25 mouse cellular contexts compared by ENCODE assay signal in genomic region chr4:141821178-141821577, GRCm38 (mm10). TPM values are rescaled to one million over a fixed set of nuclear protein-coding genes. Genes with fewer than 3 reads are reported as not detected.
A peak's percentile ranks its signal among the peaks of the same experiment; 100 is the strongest.
DNase-seq lines count a peak whose midpoint lies in the region; ATAC-seq and TF ChIP-seq lines count a peak whose summit lies in the region.
"Had no signal": no experiment of that assay in that cellular context is flagged by ENCODE, and none has a peak within 500 bp of the region (broad histone marks: within the 10 kb centered on the region; RNA-seq: fewer than 3 reads in every experiment).

No protein-coding gene starts in this region.

- no peaks in the 10 kb centered on the region for H3K36me3 ChIP-seq in heart, postnatal 0 days (replicated peaks; ENCODE audit: control insufficient read depth, insufficient read depth, low read length)
- H3K36me3 ChIP-seq in testis, adult 2 months (ENCODE audit: control insufficient read depth, insufficient read depth, low read length): no peaks in the 10 kb centered on the region
- peaks cover 1% of the 10 kb centered on the region; the same call in 1 of the 2 replicates for H3K36me3 ChIP-seq in forebrain, embryonic 13.5 days (ENCODE audit: poor library complexity, severe bottlenecking)
- H3K36me3 ChIP-seq: forebrain, embryonic 12.5 days; heart, embryonic 15.5 days; hindbrain, embryonic 13.5 days had no signal

- TF ChIP-seq EP300 in heart, postnatal 0 days (IDR thresholded peaks at IDR 0.05; ENCODE audit: low read depth): no peak

- WGBS in heart, postnatal 0 days: 19% methylated on average over 3 of the region's 3 CpGs
- 83% methylated on average over 3 of the region's 3 CpGs for WGBS in forebrain, embryonic 13.5 days

- peak; percentile 27 for DNase-seq in adrenal gland, postnatal 14 days
- no peak for DNase-seq in adrenal gland, adult 8-10 months
- DNase-seq in heart, postnatal 0 days (ENCODE audit: low spot score): no peak
- no peak for DNase-seq in heart, postnatal 36 days
- no peak for DNase-seq in testis, postnatal 14 days (ENCODE audit: low spot score)
- DNase-seq: adrenal gland, postnatal 25 days; B cell, adult 2 months; cerebellum, adult 18-20 months; cerebellum, adult 9-11 months; cerebellum, postnatal 36 days; forebrain, postnatal 0 days; gastrocnemius, postnatal 14 days had no signal

- no peak for TF ChIP-seq CTCF in heart, postnatal 0 days (IDR thresholded peaks at IDR 0.05; ENCODE audit: low read depth)
- no peak for TF ChIP-seq CTCF in testis, adult 2 months (IDR thresholded peaks at IDR 0.05; ENCODE audit: control insufficient read depth, insufficient read depth, insufficient replicate concordance, low read depth, low read length)

- no peaks in the 10 kb centered on the region for H3K9me3 ChIP-seq in heart, postnatal 0 days (replicated peaks; ENCODE audit: control insufficient read depth, low read length)
- H3K9me3 ChIP-seq in forebrain, embryonic 13.5 days (replicated peaks): no peaks in the 10 kb centered on the region
- H3K9me3 ChIP-seq: embryonic facial prominence, embryonic 13.5 days; forebrain, embryonic 12.5 days; heart, embryonic 15.5 days; hindbrain, embryonic 13.5 days had no signal

- no peak overlapping the region for H3K27ac ChIP-seq in heart, postnatal 0 days (ENCODE audit: low read depth)
- peak overlapping the region; percentile 69 for H3K27ac ChIP-seq in testis, adult 2 months (ENCODE audit: control insufficient read depth, insufficient read depth, low read depth, low read length)
- H3K27ac ChIP-seq in forebrain, embryonic 13.5 days: no peak overlapping the region
- H3K27ac ChIP-seq: embryonic facial prominence, embryonic 13.5 days; forebrain, embryonic 12.5 days; heart, embryonic 15.5 days; hindbrain, embryonic 13.5 days; hindbrain, postnatal 0 days had no signal

- no peaks in the 10 kb centered on the region for H3K27me3 ChIP-seq in heart, postnatal 0 days (ENCODE audit: control insufficient read depth, insufficient read depth, low read length)
- no peaks in the 10 kb centered on the region for H3K27me3 ChIP-seq in testis, adult 2 months (ENCODE audit: control insufficient read depth, insufficient read depth, low read length)
- no peaks in the 10 kb centered on the region for H3K27me3 ChIP-seq in forebrain, embryonic 13.5 days
- H3K27me3 ChIP-seq: embryonic facial prominence, embryonic 13.5 days; forebrain, embryonic 12.5 days; heart, embryonic 15.5 days; hindbrain, embryonic 13.5 days had no signal

- no peak overlapping the region for H3K4me2 ChIP-seq in heart, postnatal 0 days (ENCODE audit: low read depth, low read length)
- no peak overlapping the region for H3K4me2 ChIP-seq in forebrain, embryonic 13.5 days
- H3K4me2 ChIP-seq: embryonic facial prominence, embryonic 13.5 days; forebrain, embryonic 12.5 days; heart, embryonic 11.5 days; heart, embryonic 15.5 days; hindbrain, embryonic 13.5 days had no signal

- TF ChIP-seq POLR2A in testis, adult 2 months (IDR thresholded peaks at IDR 0.05; ENCODE audit: control insufficient read depth, low read depth, low read length): no peak

- H3K9ac ChIP-seq in heart, postnatal 0 days (replicated peaks; ENCODE audit: low read depth, low read length): no peak overlapping the region
- no peak overlapping the region for H3K9ac ChIP-seq in forebrain, embryonic 13.5 days
- H3K9ac ChIP-seq: embryonic facial prominence, embryonic 13.5 days; forebrain, embryonic 12.5 days; forebrain, postnatal 0 days; heart, embryonic 15.5 days; hindbrain, embryonic 13.5 days had no signal

- H3K4me1 ChIP-seq in heart, postnatal 0 days (ENCODE audit: control insufficient read depth, insufficient read depth): no peaks in the 10 kb centered on the region
- H3K4me1 ChIP-seq in testis, adult 2 months (ENCODE audit: control insufficient read depth, insufficient read depth, low read length): peaks cover 14% of the 10 kb centered on the region
- H3K4me1 ChIP-seq in forebrain, embryonic 13.5 days: no peaks in the 10 kb centered on the region

- no peak overlapping the region for H3K4me3 ChIP-seq in heart, postnatal 0 days (ENCODE audit: low read depth, low read length)
- H3K4me3 ChIP-seq in testis, adult 2 months (ENCODE audit: control insufficient read depth, low read depth, low read length): no peak overlapping the region
- no peak overlapping the region for H3K4me3 ChIP-seq in forebrain, embryonic 13.5 days
- H3K4me3 ChIP-seq: embryonic facial prominence, embryonic 13.5 days; forebrain, embryonic 12.5 days; heart, embryonic 15.5 days; hindbrain, embryonic 13.5 days had no signal

- intact Hi-C loops in heart, postnatal 36 days (cut with DNase I): no loop called here

- ATAC-seq in heart, postnatal 0 days (ENCODE audit: insufficient read depth, low read depth): peak; percentile 37; the same call in 1 of the 2 replicates
- ATAC-seq in forebrain, embryonic 13.5 days: no peak
- ATAC-seq: CD4-positive, CD25-positive, alpha-beta regulatory T cell, adult 4 months; forebrain, postnatal 0 days; hindbrain, postnatal 0 days had no signal

RNA-seq across cellular contexts. Expression of gene Cela2a, which starts 4.8 kb away (rescaled TPM):
- total RNA-seq in adrenal gland, postnatal 14 days (2021): 0.56 TPM in 1 of 2 replicates, not detected in the other
- total RNA-seq in adrenal gland, adult 8-10 months (2022): not detected
- total RNA-seq in heart, postnatal 0 days (2014; rRNA removed; ENCODE audit: low replicate concordance): 2.1 TPM in 1 of 2 replicates, not detected in the other
- 0.20 and 0.21 TPM in 2 replicates for polyA plus RNA-seq in heart, postnatal 0 days (2015; fragmentation: Nextera tagmentation; extraction: Ambion mirVana)
- not detected for total RNA-seq in heart, postnatal 36 days (2021)
- 6.2 and 6.5 TPM in 2 replicates for polyA plus RNA-seq in testis, adult 2 months (2012; rRNA removed)
- 0.15 TPM in 1 of 2 replicates, not detected in the other for polyA plus RNA-seq in forebrain, embryonic 13.5 days (2015; fragmentation: Nextera tagmentation; extraction: Ambion mirVana)
- total RNA-seq: forebrain, postnatal 0 days; gastrocnemius, postnatal 14 days; hematopoietic stem cell, adult 5-6 weeks; hindbrain, postnatal 0 days; MEL had no signal
- polyA plus RNA-seq: CD4-positive, CD25-positive, alpha-beta regulatory T cell, adult 4 months; embryonic facial prominence, embryonic 13.5 days; forebrain, embryonic 12.5 days; heart, embryonic 11.5 days; hindbrain, embryonic 13.5 days had no signal

RNA-seq across cellular contexts. Expression of gene Ctrc, which starts 25.0 kb away (rescaled TPM):
- total RNA-seq in adrenal gland, postnatal 14 days (2021): not detected in 2 replicates
- total RNA-seq in adrenal gland, adult 8-10 months (2022): not detected
- not detected in 2 replicates for total RNA-seq in heart, postnatal 0 days (2014; rRNA removed; ENCODE audit: low replicate concordance)
- not detected in 2 replicates for polyA plus RNA-seq in heart, postnatal 0 days (2015; fragmentation: Nextera tagmentation; extraction: Ambion mirVana)
- total RNA-seq in heart, postnatal 36 days (2021): not detected
- polyA plus RNA-seq in testis, adult 2 months (2012; rRNA removed): 0.66 and 1.4 TPM in 2 replicates
- polyA plus RNA-seq in forebrain, embryonic 13.5 days (2015; fragmentation: Nextera tagmentation; extraction: Ambion mirVana): not detected in 2 replicates
- total RNA-seq: adrenal gland, postnatal 25 days; forebrain, postnatal 0 days; gastrocnemius, adult 18-20 months; gastrocnemius, postnatal 14 days; hematopoietic stem cell, adult 5-6 weeks; hindbrain, postnatal 0 days; MEL had no signal
- polyA plus RNA-seq: CD4-positive, CD25-positive, alpha-beta regulatory T cell, adult 4 months; embryonic facial prominence, embryonic 13.5 days; forebrain, embryonic 12.5 days; forebrain, postnatal 0 days; heart, embryonic 11.5 days; heart, embryonic 15.5 days; hindbrain, embryonic 13.5 days; hindbrain, postnatal 0 days; intestine, embryonic 14.5 days had no signal

RNA-seq across cellular contexts. Expression of gene Casp9, which starts 27.8 kb away (rescaled TPM):
- total RNA-seq in adrenal gland, postnatal 14 days (2021): 15.3 and 17.1 TPM in 2 replicates
- total RNA-seq in adrenal gland, adult 8-10 months (2022): 10 to 100 TPM; 21.4 to 29.4 (median 26.5) TPM
- 26.0 and 26.2 TPM in 2 replicates for total RNA-seq in heart, postnatal 0 days (2014; rRNA removed; ENCODE audit: low replicate concordance)
- polyA plus RNA-seq in heart, postnatal 0 days (2015; fragmentation: Nextera tagmentation; extraction: Ambion mirVana): 11.9 and 12.8 TPM in 2 replicates
- total RNA-seq in heart, postnatal 36 days (2021): 1 to 10 TPM; 9.1 to 9.6 TPM
- 7.8 and 8.0 TPM in 2 replicates for polyA plus RNA-seq in testis, adult 2 months (2012; rRNA removed)
- 14.7 and 15.6 TPM in 2 replicates for polyA plus RNA-seq in forebrain, embryonic 13.5 days (2015; fragmentation: Nextera tagmentation; extraction: Ambion mirVana)

RNA-seq across cellular contexts. Expression of gene Dnajc16, which starts 30.4 kb away (rescaled TPM):
- 16.6 and 20.7 TPM in 2 replicates for total RNA-seq in adrenal gland, postnatal 14 days (2021)
- total RNA-seq in adrenal gland, adult 8-10 months (2022): 10 to 100 TPM; 28.1 to 36.3 (median 32.7) TPM
- total RNA-seq in heart, postnatal 0 days (2014; rRNA removed; ENCODE audit: low replicate concordance): 10.2 and 12.3 TPM in 2 replicates
- polyA plus RNA-seq in heart, postnatal 0 days (2015; fragmentation: Nextera tagmentation; extraction: Ambion mirVana): 3.7 and 4.5 TPM in 2 replicates
- 10 to 100 TPM; 20.3 to 20.5 TPM for total RNA-seq in heart, postnatal 36 days (2021)
- 11.3 and 12.2 TPM in 2 replicates for polyA plus RNA-seq in testis, adult 2 months (2012; rRNA removed)
- polyA plus RNA-seq in forebrain, embryonic 13.5 days (2015; fragmentation: Nextera tagmentation; extraction: Ambion mirVana): 4.6 and 4.7 TPM in 2 replicates

RNA-seq across cellular contexts. Expression of gene Efhd2, which starts 53.5 kb away (rescaled TPM):
- 21.4 and 28.2 TPM in 2 replicates for total RNA-seq in adrenal gland, postnatal 14 days (2021)
- 10 to 100 TPM; 32.2 to 38.0 (median 35.7) TPM for total RNA-seq in adrenal gland, adult 8-10 months (2022)
- total RNA-seq in heart, postnatal 0 days (2014; rRNA removed; ENCODE audit: low replicate concordance): 42.7 and 42.9 TPM in 2 replicates
- polyA plus RNA-seq in heart, postnatal 0 days (2015; fragmentation: Nextera tagmentation; extraction: Ambion mirVana): 54.5 and 56.9 TPM in 2 replicates
- 10 to 100 TPM; 20.4 to 21.3 TPM for total RNA-seq in heart, postnatal 36 days (2021)
- polyA plus RNA-seq in testis, adult 2 months (2012; rRNA removed): 56.1 and 57.6 TPM in 2 replicates
- polyA plus RNA-seq in forebrain, embryonic 13.5 days (2015; fragmentation: Nextera tagmentation; extraction: Ambion mirVana): 85.2 and 86.3 TPM in 2 replicates
